Mouse (Mus musculus) megakaryocyte, embryonic 14.5 days (primary cell): ENCODE results near the gene Ghrhr. TPM values are rescaled to one million over a fixed set of nuclear protein-coding genes. Genes with fewer than 3 reads are reported as not detected.

Source experiments
- H3K27me3 ChIP-seq: replicated peaks from 2 replicates; pipeline ENCODE3; 2012; ENCODE audit warnings: inconsistent platforms
- H3K36me3 ChIP-seq: replicated peaks from 2 replicates; pipeline ENCODE3; 2012; ENCODE audit warnings: low read length, inconsistent platforms, mixed read lengths
- H3K4me1 ChIP-seq: 2 replicates; pipeline ENCODE4 v1.6.1; 2012; ENCODE audit warnings: inconsistent platforms
- H3K4me3 ChIP-seq: replicated peaks from 2 replicates; pipeline ENCODE3; 2012; ENCODE audit warnings: moderate library complexity, mild to moderate bottlenecking, inconsistent platforms
- H3K9me3 ChIP-seq: 2 replicates; pipeline ENCODE4 v1.6.1; 2012; ENCODE audit warnings: inconsistent platforms
- FLI1 ChIP-seq: IDR thresholded peaks from 2 replicates; pipeline ENCODE4 v1.6.1; 2012; ENCODE audit warnings: low read length, inconsistent platforms, mixed read lengths
- GATA1 ChIP-seq: IDR thresholded peaks from 3 replicates; pipeline ENCODE4 v1.6.1; 2012; ENCODE audit warnings: mixed read lengths, low read length, inconsistent platforms, borderline replicate concordance
- polyA plus RNA-seq: library from polyadenylated mRNA; stranded (reverse); fragments of >175 nt; gene quantifications from 2 replicates; pipeline ENCODE4 v1.2.3, GENCODE M21; 2012; ENCODE audit warnings: low replicate concordance; ENCODE audit not compliant: insufficient read depth

Ghrhr gene
- polyA plus RNA-seq, 1 experiment, result not detected

DNA sequence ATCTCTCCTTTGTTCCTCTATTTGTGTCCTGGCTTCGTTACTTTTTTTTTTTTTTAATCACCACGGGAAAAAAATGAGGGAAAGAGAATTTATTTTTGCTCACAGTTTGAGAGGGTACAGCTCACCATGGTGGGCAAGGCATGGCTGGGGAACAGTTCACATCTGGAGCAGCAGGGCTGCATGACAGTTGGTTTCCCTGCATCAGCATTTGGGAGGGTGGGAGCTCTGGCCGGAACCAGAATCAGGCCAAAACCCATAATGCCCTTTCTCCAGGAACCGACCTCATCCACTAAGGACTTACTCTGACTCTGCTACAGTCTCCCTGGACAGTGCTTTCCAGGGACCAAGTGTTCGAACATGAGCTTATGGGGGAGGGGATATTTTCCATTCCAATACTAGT lies 13.2 kb downstream of the Ghrhr start:
- H3K9me3 ChIP-seq, result 0 out of 2 replicates have a peak, but pooled peaks cover 6% of the 10 kb centered on the region
- H3K4me1 ChIP-seq, result peaks cover 35% of the 10 kb centered on the region
- TF ChIP-seq FLI1, result no peak
- TF ChIP-seq GATA1, result no peak
- H3K36me3 ChIP-seq, result no peaks in the 10 kb centered on the region
- no peak overlapping the region for H3K4me3 ChIP-seq
- peaks cover 53% of the 10 kb centered on the region for H3K27me3 ChIP-seq

DNA sequence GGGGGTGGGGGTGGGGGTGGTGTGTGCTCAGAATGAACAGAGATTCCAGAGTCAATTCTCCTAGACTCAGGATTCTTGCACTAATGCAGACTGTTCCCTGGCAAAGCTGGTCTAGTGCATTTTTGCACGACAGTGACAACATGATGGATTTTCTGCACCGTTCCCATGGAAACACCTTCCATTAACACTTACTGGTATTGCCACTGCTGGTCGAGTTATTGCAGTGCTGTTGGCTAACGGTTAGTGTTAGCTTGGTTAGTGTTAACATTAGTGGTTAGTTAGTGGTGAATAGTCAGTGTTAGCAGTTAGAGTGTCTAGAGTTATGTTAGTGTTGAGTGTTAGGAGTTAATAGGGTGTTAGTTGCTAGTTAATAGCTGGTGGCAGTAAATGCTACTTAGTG lies 15.7 kb downstream of the Ghrhr start:
- Histone ChIP-seq H3K4me3 (no peak overlapping the region), H3K36me3 (no peaks in the 10 kb centered on the region), H3K9me3 (0 out of 2 replicates have a peak, but pooled peaks cover 6% of the 10 kb centered on the region), H3K27me3 (peaks cover 74% of the 10 kb centered on the region), H3K4me1 (peaks cover 33% of the 10 kb centered on the region)
- TF ChIP-seq FLI1 (no peak), GATA1 (no peak)

DNA sequence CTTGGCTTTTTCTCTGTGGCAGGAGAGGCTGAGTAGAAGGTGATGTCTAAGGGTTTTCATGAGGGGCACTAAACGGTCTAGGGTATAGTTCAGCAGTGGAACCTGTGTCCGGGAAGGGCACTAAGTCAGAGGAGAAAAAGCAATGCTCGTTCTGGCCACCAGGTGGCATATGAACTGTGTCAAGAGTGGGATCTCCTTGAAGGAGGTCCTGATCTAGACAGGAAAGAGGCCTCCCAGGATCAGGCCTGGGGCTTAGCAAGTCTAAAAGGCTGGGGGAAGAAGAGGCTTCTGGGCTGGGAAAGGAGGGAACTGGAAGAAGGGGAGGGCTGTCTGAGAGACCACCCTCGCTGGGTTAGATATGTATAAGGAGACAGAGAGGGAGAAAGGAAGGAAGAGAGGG lies 16.4 kb downstream of the Ghrhr start:
- TF ChIP-seq FLI1 (no peak), GATA1 (no peak)
- 0 out of 2 replicates have a peak, but pooled peaks cover 6% of the 10 kb centered on the region for H3K9me3 ChIP-seq
- H3K4me1 ChIP-seq, result peaks cover 33% of the 10 kb centered on the region
- peaks cover 78% of the 10 kb centered on the region for H3K27me3 ChIP-seq
- H3K36me3 ChIP-seq, result no peaks in the 10 kb centered on the region
- no peak overlapping the region for H3K4me3 ChIP-seq

DNA sequence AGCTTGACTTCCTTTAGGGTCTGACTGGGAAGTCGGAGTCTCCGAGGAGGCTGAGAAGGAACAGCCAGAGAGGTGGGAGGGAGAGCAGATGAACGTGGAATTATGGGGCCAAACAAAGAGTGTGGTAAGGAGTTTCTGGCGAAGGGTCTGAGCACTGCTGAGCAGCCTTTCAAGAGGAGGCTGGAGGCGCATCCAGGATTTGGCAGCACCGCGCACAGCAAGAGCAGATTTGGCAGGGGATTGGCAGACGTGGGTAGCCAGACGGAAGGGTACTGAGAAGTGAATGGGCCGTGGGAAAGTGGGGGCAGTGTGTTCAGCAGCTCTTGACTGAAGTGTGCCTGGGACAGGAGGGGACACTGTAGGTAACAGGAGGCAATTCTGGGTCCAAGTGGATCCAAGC lies 18.8 kb downstream of the Ghrhr start:
- no peaks in the 10 kb centered on the region for H3K36me3 ChIP-seq
- H3K9me3 ChIP-seq, result no peaks in the 10 kb centered on the region
- peaks cover 78% of the 10 kb centered on the region for H3K27me3 ChIP-seq
- no peak overlapping the region for H3K4me3 ChIP-seq
- TF ChIP-seq FLI1, result no peak
- TF ChIP-seq GATA1, result no peak
- H3K4me1 ChIP-seq, result peaks cover 17% of the 10 kb centered on the region

DNA sequence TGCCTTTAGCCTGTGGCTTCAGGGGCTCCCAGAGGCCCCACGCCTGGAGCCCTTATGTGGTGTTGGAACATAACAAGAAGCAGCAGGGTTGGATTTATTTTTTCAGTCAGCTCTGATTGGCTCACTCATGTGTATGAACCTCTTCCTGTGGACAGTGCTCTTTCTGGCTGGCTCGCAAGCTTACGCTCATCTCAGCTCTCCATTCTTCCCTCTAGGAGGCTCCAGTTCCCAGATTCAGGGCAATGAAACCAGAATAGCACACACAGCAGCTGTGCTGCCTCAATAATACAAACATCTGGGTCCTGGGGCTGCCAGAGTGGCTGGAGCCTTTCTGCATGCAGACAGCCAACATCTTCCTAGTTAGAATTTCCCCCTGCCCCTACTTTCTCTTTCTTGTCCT lies 20.1 kb downstream of the Ghrhr start:
- Histone ChIP-seq H3K36me3 (no peaks in the 10 kb centered on the region), H3K27me3 (peaks cover 79% of the 10 kb centered on the region), H3K4me1 (peaks cover 14% of the 10 kb centered on the region), H3K9me3 (no peaks in the 10 kb centered on the region), H3K4me3 (no peak overlapping the region)
- TF ChIP-seq GATA1 (no peak), FLI1 (no peak)

DNA sequence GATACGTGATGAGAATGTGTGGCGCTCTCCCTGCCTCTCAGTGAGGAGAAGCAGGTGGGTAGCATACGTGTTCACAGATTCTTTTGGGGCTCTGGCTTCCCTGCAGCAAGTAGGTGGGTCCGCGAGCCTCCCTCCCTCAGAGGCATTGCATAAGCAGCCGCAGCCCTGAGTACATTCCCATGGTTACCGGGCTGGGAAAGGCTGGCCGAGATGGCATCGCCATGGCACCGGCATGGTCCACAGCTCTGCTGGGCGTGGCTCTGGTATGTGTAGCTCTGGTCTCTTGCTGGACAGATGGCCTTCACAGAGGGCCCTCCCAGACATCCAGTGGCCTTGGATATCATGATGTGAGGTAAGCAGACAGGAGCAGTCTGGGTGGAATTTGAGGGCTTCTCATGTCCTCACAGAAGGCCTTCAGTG lies 20.5 kb downstream of the Ghrhr start:
- H3K36me3 ChIP-seq, result no peaks in the 10 kb centered on the region
- H3K4me3 ChIP-seq, result no peak overlapping the region
- H3K4me1 ChIP-seq, result peaks cover 14% of the 10 kb centered on the region
- no peak for TF ChIP-seq FLI1
- TF ChIP-seq GATA1, result no peak
- no peaks in the 10 kb centered on the region for H3K9me3 ChIP-seq
- peaks cover 81% of the 10 kb centered on the region for H3K27me3 ChIP-seq

DNA sequence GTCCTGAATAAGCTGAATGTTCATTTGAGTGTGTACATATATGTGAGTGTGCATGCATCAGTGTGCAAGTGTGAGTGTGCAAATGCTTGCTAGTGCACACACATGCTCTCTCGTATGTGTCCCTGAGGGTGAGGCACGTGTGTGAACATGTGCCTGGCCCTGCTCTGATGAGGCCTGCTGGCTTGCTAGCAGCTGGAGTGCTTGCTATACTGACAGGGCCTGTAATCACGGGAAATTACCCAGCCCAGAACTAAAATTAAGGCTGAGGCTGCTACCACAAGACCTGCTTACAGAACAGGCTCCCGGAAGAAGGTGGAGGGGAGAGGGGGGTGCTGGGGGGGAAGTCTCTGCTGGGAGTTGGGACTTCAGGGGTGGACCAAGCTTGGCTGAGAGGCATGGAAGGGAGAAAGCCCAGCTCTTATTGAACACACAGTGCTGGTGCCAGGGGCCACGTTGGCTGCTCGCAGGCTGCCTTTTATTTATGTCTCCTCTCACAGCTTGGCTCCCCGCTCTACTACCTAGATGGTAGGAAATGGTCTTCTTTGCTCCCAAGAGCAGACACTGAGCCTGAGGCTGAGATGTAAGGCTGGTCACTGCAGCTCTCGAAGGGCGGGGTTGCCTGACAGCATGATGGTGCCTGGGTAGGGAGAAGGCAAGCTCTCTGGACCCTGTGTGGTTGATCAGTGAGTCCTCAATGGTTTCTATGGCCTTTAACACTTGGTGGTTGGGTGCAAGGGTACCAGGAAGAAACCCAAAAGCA lies 23.0 kb downstream of the Ghrhr start:
- Histone ChIP-seq H3K9me3 (no peaks in the 10 kb centered on the region), H3K36me3 (no peaks in the 10 kb centered on the region), H3K4me1 (no peaks in the 10 kb centered on the region; the same call in 1 of the 2 replicates), H3K27me3 (peaks cover 82% of the 10 kb centered on the region), H3K4me3 (peak overlapping the region; percentile 44)
- TF ChIP-seq GATA1 (no peak), FLI1 (no peak)

DNA sequence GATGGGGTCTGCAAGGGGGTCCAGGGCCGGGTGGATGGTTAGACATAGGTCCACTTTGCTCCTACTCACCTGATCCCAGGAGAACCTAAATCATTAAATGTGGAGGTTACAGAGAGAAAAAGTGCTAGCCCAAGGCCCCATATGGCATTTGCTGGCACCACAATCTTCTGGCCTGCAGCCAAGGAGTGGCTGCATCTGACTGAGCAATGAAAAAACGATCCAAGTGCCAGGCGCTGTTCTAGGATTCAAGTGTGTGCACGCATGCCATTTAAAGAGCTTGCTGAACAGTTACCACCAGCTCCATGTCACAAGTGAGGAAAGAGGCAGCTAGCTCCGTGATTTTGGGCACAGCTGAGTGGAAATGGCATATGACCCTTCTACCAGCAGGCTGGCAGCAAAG lies 23.8 kb downstream of the Ghrhr start:
- Histone ChIP-seq H3K36me3 (no peaks in the 10 kb centered on the region), H3K9me3 (no peaks in the 10 kb centered on the region), H3K4me3 (no peak overlapping the region), H3K4me1 (no peaks in the 10 kb centered on the region; the same call in 1 of the 2 replicates), H3K27me3 (peaks cover 81% of the 10 kb centered on the region)
- TF ChIP-seq GATA1 (no peak), FLI1 (no peak)

DNA sequence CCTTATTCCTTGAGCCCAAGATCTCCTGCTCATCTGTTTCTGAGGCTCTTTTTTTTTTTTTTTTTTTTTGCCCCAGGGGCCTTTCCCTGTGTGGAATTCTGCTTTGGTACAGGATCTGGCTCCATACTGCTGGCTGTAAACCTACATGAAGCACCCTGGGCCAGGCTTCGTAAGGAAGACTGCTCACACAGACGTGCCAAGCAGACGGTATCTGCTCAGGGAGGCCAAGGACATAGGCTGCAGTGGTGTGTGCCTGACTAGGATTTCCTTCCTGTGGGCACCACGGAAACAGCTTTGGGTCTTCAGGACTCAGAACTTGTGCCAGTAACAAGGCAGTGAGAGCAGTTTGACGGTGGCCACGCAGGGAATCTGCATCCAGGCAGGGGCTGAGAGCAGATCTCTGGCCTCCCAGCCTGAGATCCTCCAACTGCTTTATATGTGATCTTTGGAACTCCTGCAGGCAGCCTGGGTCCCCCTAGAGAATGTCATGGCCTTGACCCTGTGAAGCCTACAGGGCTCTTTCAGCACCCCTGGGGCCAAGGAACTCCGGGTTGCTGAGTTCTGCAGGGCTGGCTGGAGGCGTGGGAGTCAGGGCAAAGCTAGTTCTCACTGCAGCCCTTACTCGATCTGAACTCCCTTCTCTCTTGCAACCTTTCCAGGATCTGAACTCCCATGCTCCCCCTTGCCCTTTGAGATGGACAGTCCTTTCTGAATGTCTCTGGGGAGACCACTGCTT lies 26.1 kb downstream of the Ghrhr start:
- H3K27me3 ChIP-seq, result peaks cover 64% of the 10 kb centered on the region
- TF ChIP-seq FLI1, result no peak
- H3K4me1 ChIP-seq, result no peaks in the 10 kb centered on the region; the same call in 1 of the 2 replicates
- H3K4me3 ChIP-seq, result no peak overlapping the region
- H3K9me3 ChIP-seq, result no peaks in the 10 kb centered on the region
- no peaks in the 10 kb centered on the region for H3K36me3 ChIP-seq
